Mouse (Mus musculus) small intestine, adult 2 months (tissue): ENCODE data around the gene Spint2. TPM values are rescaled to one million over a fixed set of nuclear protein-coding genes. Genes with fewer than 3 reads are reported as not detected.
"Not testable (repeated sequence)": the region's sequence is repeated elsewhere in the genome, so short reads cannot be mapped to it uniquely, and the experiment has no call there.

Source experiments
- H3K27ac ChIP-seq: fragments of 200-500 bp; 2 replicates; pipeline ENCODE4 v1.5.1; 2012; ENCODE audit warnings: low read depth, low read length, control low read depth, inconsistent platforms; ENCODE audit not compliant: insufficient read depth
- H3K27me3 ChIP-seq: fragments of 200-500 bp; 2 replicates; pipeline ENCODE4 v1.6.1; 2012; ENCODE audit warnings: mild to moderate bottlenecking, moderate library complexity, low read length, inconsistent platforms; ENCODE audit not compliant: control insufficient read depth, insufficient read depth
- H3K36me3 ChIP-seq: fragments of 200-500 bp; 2 replicates; pipeline ENCODE4 v1.6.1; 2012; ENCODE audit warnings: mild to moderate bottlenecking, low read length, control low read depth, inconsistent platforms; ENCODE audit not compliant: control insufficient read depth, insufficient read depth
- H3K4me1 ChIP-seq: fragments of 200-500 bp; 2 replicates; pipeline ENCODE4 v1.6.1; 2012; ENCODE audit warnings: low read length, inconsistent platforms, mixed read lengths; ENCODE audit not compliant: control insufficient read depth, insufficient read depth, insufficient read length
- H3K4me3 ChIP-seq: fragments of 200-500 bp; 2 replicates; pipeline ENCODE4 v1.5.1; 2012; ENCODE audit warnings: low read depth, mild to moderate bottlenecking, control low read depth, inconsistent platforms, low read length, moderate library complexity
- CTCF ChIP-seq: fragments of 200-500 bp; IDR thresholded peaks from 2 replicates; pipeline ENCODE4 v1.5.1; 2012; ENCODE audit warnings: low read depth, mild to moderate bottlenecking, control low read depth, inconsistent platforms, low read length, moderate library complexity, mixed read lengths; ENCODE audit not compliant: insufficient replicate concordance, insufficient read length; ENCODE audit errors: extremely low read depth
- POLR2A ChIP-seq: fragments of 200-500 bp; IDR thresholded peaks from 2 replicates; pipeline ENCODE4 v1.6.1; 2012; ENCODE audit warnings: low read depth, mild to moderate bottlenecking, control low read depth, inconsistent platforms, low read length, moderate library complexity
- WGBS: fragments of 180-500 bp; shearing (Covaris S2); methylation state at CpG from one replicate; pipeline ENCODE4 v1.1.7; 2018; 5-methylcytosine and 5-hydroxymethylcytosine counted together
- polyA plus RNA-seq: library from polyadenylated mRNA; depleted of rRNA; stranded (reverse); fragments of >200 nt; gene quantifications from 2 replicates; pipeline ENCODE4 v1.2.3, GENCODE M21; 2012; rRNA removed

Gene Spint2
- polyA plus RNA-seq, 1 experiment: 1,754 TPM

- no peak for TF ChIP-seq POLR2A
- TF ChIP-seq CTCF: no peak
Observed at GRCm38 (mm10) chr7:29213675-29214082, 68.0 kb downstream of the Spint2 start, which contains the start of gene Catsperg1. TSS of gene Catsperg1 (minus strand) at chr7:29214035.

DNA sequence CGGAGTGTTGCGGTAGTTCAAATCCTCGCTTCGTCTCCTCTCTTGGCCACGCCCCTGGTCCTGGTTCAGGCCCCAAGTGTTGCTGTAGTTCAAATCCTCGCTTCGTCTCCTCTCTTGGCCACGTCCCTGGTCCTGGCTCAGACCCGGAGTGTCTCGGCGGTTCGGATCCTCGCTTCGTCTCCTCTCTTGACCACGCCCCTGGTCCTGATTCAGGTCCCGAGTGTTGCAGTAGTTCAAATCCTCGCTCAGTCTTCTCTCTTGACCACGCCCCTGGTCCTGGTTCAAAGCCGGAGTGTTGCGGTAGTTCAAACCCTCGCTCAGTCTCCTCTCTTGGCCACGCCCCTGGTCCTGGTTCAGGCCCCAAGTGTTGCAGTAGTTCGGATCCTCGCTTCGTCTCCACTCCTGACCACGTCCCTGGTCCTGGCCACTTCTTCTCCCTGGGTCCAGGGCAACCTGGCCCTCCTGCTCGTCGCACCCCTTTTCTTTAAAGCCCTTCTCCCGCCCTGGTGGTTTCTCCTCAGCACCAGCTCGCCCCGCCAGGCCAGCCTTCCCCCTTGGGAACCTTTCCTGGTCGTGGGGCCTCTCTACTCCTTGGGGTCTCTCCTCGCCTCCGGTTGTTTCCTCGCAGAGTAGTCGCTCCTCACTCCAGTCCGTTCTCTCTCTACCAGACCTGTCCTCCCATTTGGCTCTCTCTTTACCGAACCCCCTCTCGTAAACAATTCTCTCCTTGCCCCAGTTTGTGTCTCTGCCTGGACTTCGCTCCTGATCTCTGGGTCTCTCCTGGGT is 68.7 kb downstream of the Spint2 start:
- WGBS: 55% methylated on average over 40 of the region's 40 CpGs
- H3K4me3 ChIP-seq: not testable (repeated sequence)

More at GRCm38 (mm10) chr7:29213675-29214082, 68.0 kb downstream of the Spint2 start, which contains the start of gene Catsperg1:
- Histone ChIP-seq H3K27ac (no peak within 1 kb of the TSS), H3K27me3 (no peaks in the 10 kb centered on the region), H3K4me1 (peaks cover 5% of the 10 kb centered on the region), H3K4me3 (no peak within 1 kb of the TSS), H3K36me3 (no peaks in the 10 kb centered on the region)
- WGBS: 31% methylated on average over 20 of the region's 20 CpGs

GRCm38 (mm10) chr7:29212199-29212765 is 69.4 kb downstream of the Spint2 start:
- Histone ChIP-seq H3K27me3 (no peaks in the 10 kb centered on the region), H3K4me3 (peak overlapping the region; percentile 53), H3K36me3 (no peaks in the 10 kb centered on the region), H3K4me1 (peaks cover 5% of the 10 kb centered on the region), H3K27ac (0 out of 2 replicates have a peak overlapping the region, but pooled peaks have one; percentile 26)
- WGBS: 37% methylated on average over 26 of the region's 26 CpGs
- TF ChIP-seq POLR2A (no peak), CTCF (no peak)

More for the DNA sequence above, 68.7 kb downstream of the Spint2 start:
- H3K27me3 ChIP-seq, H3K4me1 ChIP-seq, H3K36me3 ChIP-seq, H3K27ac ChIP-seq: not testable (repeated sequence)

- WGBS: 5% methylated on average over 34 of the region's 34 CpGs
- no peaks in the 10 kb centered on the region for H3K36me3 ChIP-seq
Observed at GRCm38 (mm10) chr7:29211415-29212198, 70.1 kb downstream of the Spint2 start.

DNA sequence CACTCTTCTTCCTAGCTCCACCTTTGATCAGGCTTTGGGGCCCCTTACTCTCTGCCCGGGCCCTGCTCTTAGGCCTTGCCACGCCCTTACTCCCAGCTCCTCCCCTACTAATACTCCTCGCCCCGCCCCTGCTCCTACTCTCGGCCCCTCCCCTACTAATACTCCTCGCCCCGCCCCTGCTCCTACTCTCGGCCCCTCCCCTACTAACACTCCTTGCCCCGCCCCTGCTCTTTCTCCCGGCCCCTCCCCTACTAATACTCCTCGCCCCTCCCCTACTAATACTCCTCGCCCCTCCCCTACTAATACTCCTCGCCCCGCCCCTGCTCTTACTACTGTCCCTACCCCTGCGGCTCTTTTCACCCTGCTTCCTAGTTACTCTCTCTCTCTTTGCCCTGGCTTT is 70.7 kb downstream of the Spint2 start:
- 13% methylated on average over 15 of the region's 15 CpGs for WGBS
- not testable (repeated sequence) for H3K4me1 ChIP-seq, H3K27me3 ChIP-seq, H3K36me3 ChIP-seq
- peak overlapping the region; percentile 26; the same call in 1 of the 2 replicates for H3K27ac ChIP-seq
- H3K4me3 ChIP-seq: peak overlapping the region; percentile 53

More at GRCm38 (mm10) chr7:29211415-29212198, 70.1 kb downstream of the Spint2 start:
- no peaks in the 10 kb centered on the region for H3K27me3 ChIP-seq
- H3K27ac ChIP-seq: peak overlapping the region; percentile 26
- TF ChIP-seq CTCF (no peak), POLR2A (no peak)
- H3K4me1 ChIP-seq: peaks cover 5% of the 10 kb centered on the region
- peak overlapping the region; percentile 53 for H3K4me3 ChIP-seq

Other genes with a start within 250 kb of the Spint2 start
- gene Ryr1, start 156.7 kb downstream of the Spint2 start, polyA plus RNA-seq: 0.03 and 0.05 TPM in 2 replicates
- gene Rasgrp4, start 147.1 kb downstream of the Spint2 start, polyA plus RNA-seq: 3.3 TPM in 2 replicates
- gene Fam98c, start 125.7 kb downstream of the Spint2 start, polyA plus RNA-seq: 72.6 and 216 TPM in 2 replicates
- gene Ggn, start 111.7 kb downstream of the Spint2 start, polyA plus RNA-seq: 0.74 and 0.88 TPM in 2 replicates
- 1.2 and 1.9 TPM in 2 replicates for gene Spred3, start 111.5 kb downstream of the Spint2 start, polyA plus RNA-seq
- 73.0 and 127 TPM in 2 replicates for gene Psmd8, start 101.2 kb downstream of the Spint2 start, polyA plus RNA-seq
- 0.32 and 0.53 TPM in 2 replicates for gene Catsperg1, start 67.9 kb downstream of the Spint2 start, polyA plus RNA-seq
- 23.4 and 42.4 TPM in 2 replicates for gene Kcnk6, start 49.4 kb downstream of the Spint2 start, polyA plus RNA-seq
- gene Yif1b, start 43.6 kb downstream of the Spint2 start, polyA plus RNA-seq: 41.8 and 49.8 TPM in 2 replicates
- 287 and 852 TPM in 2 replicates for gene 2200002D01Rik, start 33.4 kb downstream of the Spint2 start, polyA plus RNA-seq
- gene Ppp1r14a, start 7.4 kb upstream of the Spint2 start, polyA plus RNA-seq: 34.1 and 57.4 TPM in 2 replicates
- gene Dpf1, start 22.0 kb upstream of the Spint2 start, polyA plus RNA-seq: 0.47 and 0.53 TPM in 2 replicates
- 79.0 and 192 TPM in 2 replicates for gene Sipa1l3, start 236.7 kb upstream of the Spint2 start, polyA plus RNA-seq